8 mouse cellular contexts compared by ENCODE assay signal in the genomic region with DNA sequence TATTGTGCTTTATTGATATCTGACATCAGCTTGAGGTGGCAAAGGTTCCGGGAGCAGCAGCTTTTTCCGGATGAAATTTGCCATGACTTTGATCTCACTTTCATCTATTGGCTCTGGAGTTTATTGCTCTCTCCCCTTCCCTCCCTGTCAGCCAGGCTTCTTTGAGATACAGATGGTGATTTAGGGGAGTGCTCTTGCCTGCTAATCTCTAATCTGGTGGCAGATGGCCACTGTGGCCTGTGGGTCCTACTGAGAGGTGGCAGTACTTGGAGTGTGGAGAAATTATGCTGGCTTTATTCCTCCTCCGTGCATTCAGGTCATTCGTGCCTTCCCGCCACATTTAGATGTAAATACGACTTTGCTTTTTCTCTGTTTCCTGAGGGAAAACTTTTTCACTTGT. TPM values are rescaled to one million over a fixed set of nuclear protein-coding genes. Genes with fewer than 3 reads are reported as not detected.
DNase-seq lines count a peak whose midpoint lies in the region; ATAC-seq and TF ChIP-seq lines count a peak whose summit lies in the region.

No protein-coding gene starts in this region.

- H3K27me3 ChIP-seq in C2C12 (ENCODE audit: control insufficient read depth, insufficient read depth, insufficient read length): no peaks in the 10 kb centered on the region
- no peaks in the 10 kb centered on the region for H3K27me3 ChIP-seq in forebrain, embryonic 12.5 days
- no peaks in the 10 kb centered on the region for H3K27me3 ChIP-seq in liver, embryonic 14.5 days (ENCODE audit: control insufficient read depth, insufficient read depth, low read length)

- peaks cover 35% of the 10 kb centered on the region for H3K36me3 ChIP-seq in C2C12 (ENCODE audit: control insufficient read depth, insufficient read depth)
- peaks cover 32% of the 10 kb centered on the region for H3K36me3 ChIP-seq in forebrain, embryonic 12.5 days (replicated peaks)
- peaks cover 14% of the 10 kb centered on the region for H3K36me3 ChIP-seq in liver, embryonic 14.5 days (replicated peaks; ENCODE audit: control insufficient read depth, insufficient read depth, low read depth)

- H3K9me3 ChIP-seq in forebrain, embryonic 12.5 days: no peaks in the 10 kb centered on the region
- no peaks in the 10 kb centered on the region for H3K9me3 ChIP-seq in liver, embryonic 14.5 days (ENCODE audit: control insufficient read depth, low read length)

- peaks cover 86% of the 10 kb centered on the region for H3K79me2 ChIP-seq in C2C12 (ENCODE audit: control insufficient read depth, insufficient read depth)

- peak; percentile 44 to 61 for DNase-seq in cerebellum, postnatal 10 days
- DNase-seq in cerebellum, adult 9-11 months: no peak
- DNase-seq in liver, embryonic 14.5 days (ENCODE audit: low read depth in 3 of 3, low spot score in 3 of 3): peak in 2 of 3 experiments; percentile 38
- no peak for DNase-seq in urinary bladder, adult 18-20 months (ENCODE audit: low spot score in 2 of 2)

- 44% methylated on average over 6 of the region's 6 CpGs for WGBS in forebrain, embryonic 12.5 days
- WGBS in liver, embryonic 14.5 days (ENCODE audit: insufficient replicate concordance): 21% methylated on average over 6 of the region's 6 CpGs

- peak overlapping the region; percentile 85 for H3ac ChIP-seq in C2C12 (ENCODE audit: control insufficient read depth, insufficient read length, low read depth)

- peaks cover 63% of the 10 kb centered on the region for H3K79me3 ChIP-seq in C2C12 (ENCODE audit: low read depth)

- ATAC-seq in forebrain, embryonic 12.5 days (ENCODE audit: low FRiP score): no peak
- no peak for ATAC-seq in liver, embryonic 14.5 days (ENCODE audit: insufficient read depth)
- ATAC-seq in frontal cortex, adult (ENCODE audit: low TSS enrichment): no peak
- ATAC-seq in activated CD4-positive, CD25-positive, alpha-beta regulatory T cell, adult 4 months: no peak

- peak overlapping the region; percentile 98 for H3K4me3 ChIP-seq in C2C12 (ENCODE audit: insufficient read depth, poor library complexity, severe bottlenecking)
- H3K4me3 ChIP-seq in forebrain, embryonic 12.5 days (replicated peaks): peak overlapping the region; percentile 80
- H3K4me3 ChIP-seq in liver, embryonic 14.5 days (ENCODE audit: insufficient read depth in 1 of 2, low read depth in 2 of 2, low read length in 2 of 2): peak overlapping the region; percentile 80 to 91

- no peak overlapping the region; the same call in 1 of the 2 replicates for H3K27ac ChIP-seq in forebrain, embryonic 12.5 days
- 0 out of 2 replicates have a peak overlapping the region, but pooled peaks have one; percentile 19 for H3K27ac ChIP-seq in liver, embryonic 14.5 days

- peaks cover 19% of the 10 kb centered on the region for H3K4me1 ChIP-seq in forebrain, embryonic 12.5 days
- H3K4me1 ChIP-seq in liver, embryonic 14.5 days (replicated peaks; ENCODE audit: control insufficient read depth in 2 of 2, insufficient read depth in 2 of 2, low read length in 1 of 2): peaks cover 10 to 15% of the 10 kb centered on the region in 2 experiments

- H3K9ac ChIP-seq in forebrain, embryonic 12.5 days: peak overlapping the region; percentile 72
- peak overlapping the region; percentile 78 for H3K9ac ChIP-seq in liver, embryonic 14.5 days (replicated peaks)

- no peak for TF ChIP-seq CTCF in C2C12 (IDR thresholded peaks at IDR 0.05; ENCODE audit: control insufficient read depth, insufficient read depth, insufficient read length)
- no peak for TF ChIP-seq CTCF in liver, embryonic 14.5 days (IDR thresholded peaks at IDR 0.05; ENCODE audit: low read depth)

- H3K4me2 ChIP-seq in forebrain, embryonic 12.5 days: peak overlapping the region; percentile 64
- H3K4me2 ChIP-seq in liver, embryonic 14.5 days (ENCODE audit: low read depth): peak overlapping the region; percentile 78

- TF ChIP-seq EP300 in liver, embryonic 14.5 days (IDR thresholded peaks at IDR 0.05; ENCODE audit: low read depth): peak; percentile 22; the same call in 1 of the 2 replicates

TF ChIP-seq in C2C12, 6 proteins besides CTCF, POLR2A, EP300 and RAD21:
- TF ChIP-seq MAX (IDR thresholded peaks at IDR 0.05) (no peak), USF1 (IDR thresholded peaks at IDR 0.05; ENCODE audit: low read depth) (no peak), CEBPB (IDR thresholded peaks at IDR 0.05; ENCODE audit: low read depth) (no peak), MYOG (IDR thresholded peaks at IDR 0.05; ENCODE audit: control insufficient read depth, extremely low read depth, insufficient read length) (no peak), FOSL1 (IDR thresholded peaks at IDR 0.05; ENCODE audit: insufficient read depth, low read length, poor library complexity, severe bottlenecking) (no peak), MYOD1 (IDR thresholded peaks at IDR 0.05; ENCODE audit: control insufficient read depth, insufficient read length, low read depth) (no peak)
TF ChIP-seq in C2C12: peak in this region for 0.

RNA-seq across cellular contexts. Expression of gene Zdhhc16, which starts 0.8 kb away (rescaled TPM):
- 104 TPM for polyA plus RNA-seq in C2C12 (2012; fragmentation: generic; extraction: Trizol)
- polyA plus RNA-seq in forebrain, embryonic 12.5 days (2016; fragmentation: Nextera tagmentation; extraction: Ambion mirVana): 79.5 and 82.5 TPM in 2 replicates
- polyA plus RNA-seq in liver, embryonic 14.5 days (2012; rRNA removed): 25.6 and 27.0 TPM in 2 replicates
- 25.9 and 28.5 TPM in 2 replicates for polyA plus RNA-seq in liver, embryonic 14.5 days (2014; fragmentation: Nextera tagmentation; extraction: Ambion mirVana)
- polyA plus RNA-seq in activated CD4-positive, CD25-positive, alpha-beta regulatory T cell, adult 4 months (2017; shearing (Covaris generic)): 10 to 100 TPM; 39.0 to 41.1 TPM

RNA-seq across cellular contexts. Expression of gene Exosc1, which starts 0.9 kb away (rescaled TPM):
- polyA plus RNA-seq in C2C12 (2012; fragmentation: generic; extraction: Trizol): 46.5 TPM
- 77.7 and 83.2 TPM in 2 replicates for polyA plus RNA-seq in forebrain, embryonic 12.5 days (2016; fragmentation: Nextera tagmentation; extraction: Ambion mirVana)
- polyA plus RNA-seq in liver, embryonic 14.5 days (2012; rRNA removed): 17.9 and 20.4 TPM in 2 replicates
- 38.8 and 40.1 TPM in 2 replicates for polyA plus RNA-seq in liver, embryonic 14.5 days (2014; fragmentation: Nextera tagmentation; extraction: Ambion mirVana)
- 100 to 1,000 TPM in 1 of 2 experiments, 10 to 100 TPM in 1; 75.9 to 103 TPM for polyA plus RNA-seq in activated CD4-positive, CD25-positive, alpha-beta regulatory T cell, adult 4 months (2017; shearing (Covaris generic))

RNA-seq across cellular contexts. Expression of gene Pgam1, which starts 22.4 kb away (rescaled TPM):
- 736 TPM for polyA plus RNA-seq in C2C12 (2012; fragmentation: generic; extraction: Trizol)
- polyA plus RNA-seq in forebrain, embryonic 12.5 days (2016; fragmentation: Nextera tagmentation; extraction: Ambion mirVana): 621 and 639 TPM in 2 replicates
- polyA plus RNA-seq in liver, embryonic 14.5 days (2012; rRNA removed): 100.0 and 123 TPM in 2 replicates
- polyA plus RNA-seq in liver, embryonic 14.5 days (2014; fragmentation: Nextera tagmentation; extraction: Ambion mirVana): 172 and 190 TPM in 2 replicates
- 10 to 100 TPM; 60.3 to 83.9 TPM for polyA plus RNA-seq in activated CD4-positive, CD25-positive, alpha-beta regulatory T cell, adult 4 months (2017; shearing (Covaris generic))

RNA-seq across cellular contexts. Expression of gene Rrp12, which starts 38.2 kb away (rescaled TPM):
- polyA plus RNA-seq in C2C12 (2012; fragmentation: generic; extraction: Trizol): 33.6 TPM
- 24.3 and 28.1 TPM in 2 replicates for polyA plus RNA-seq in forebrain, embryonic 12.5 days (2016; fragmentation: Nextera tagmentation; extraction: Ambion mirVana)
- 4.8 and 6.0 TPM in 2 replicates for polyA plus RNA-seq in liver, embryonic 14.5 days (2012; rRNA removed)
- polyA plus RNA-seq in liver, embryonic 14.5 days (2014; fragmentation: Nextera tagmentation; extraction: Ambion mirVana): 5.0 and 7.4 TPM in 2 replicates
- polyA plus RNA-seq in activated CD4-positive, CD25-positive, alpha-beta regulatory T cell, adult 4 months (2017; shearing (Covaris generic)): 1 to 10 TPM; 6.9 to 8.8 TPM

RNA-seq across cellular contexts. Expression of gene Mms19, which starts 46.8 kb away (rescaled TPM):
- polyA plus RNA-seq in C2C12 (2012; fragmentation: generic; extraction: Trizol): 21.9 TPM
- polyA plus RNA-seq in forebrain, embryonic 12.5 days (2016; fragmentation: Nextera tagmentation; extraction: Ambion mirVana): 32.2 and 36.7 TPM in 2 replicates
- polyA plus RNA-seq in liver, embryonic 14.5 days (2012; rRNA removed): 18.2 and 18.5 TPM in 2 replicates
- 10.4 and 10.8 TPM in 2 replicates for polyA plus RNA-seq in liver, embryonic 14.5 days (2014; fragmentation: Nextera tagmentation; extraction: Ambion mirVana)
- 10 to 100 TPM; 63.7 to 75.3 TPM for polyA plus RNA-seq in activated CD4-positive, CD25-positive, alpha-beta regulatory T cell, adult 4 months (2017; shearing (Covaris generic))

Comparison
In these comparisons a context has a peak if more than half of its experiments do, and no peak if none do; other contexts are left out.
1. DNase-seq: peak in cerebellum, postnatal 10 days (2 of 2) and liver, embryonic 14.5 days (2 of 3); none in cerebellum, adult 9-11 months (single experiment) and urinary bladder, adult 18-20 months (0 of 2).
2. Peak in every context shown above with its lines, with median percentiles within 50 percentile points of each other: H3K4me3 ChIP-seq.